Comparison of ENCODE assay signal across 9 mouse cellular contexts in genomic region chr12:29695194-29695593, GRCm38 (mm10).
DNase-seq lines count a peak whose midpoint lies in the region; ATAC-seq and TF ChIP-seq lines count a peak whose summit lies in the region.
"Had no signal": no experiment of that assay in that cellular context is flagged by ENCODE, and none has a peak within 500 bp of the region (broad histone marks: within the 10 kb centered on the region; RNA-seq: fewer than 3 reads in every experiment).

No protein-coding gene starts in this region.

- H3K36me3 ChIP-seq in heart, embryonic 12.5 days: no peaks in the 10 kb centered on the region
- H3K36me3 ChIP-seq in midbrain, postnatal 0 days (ENCODE audit: insufficient read depth, low read length): no peaks in the 10 kb centered on the region
- no peaks in the 10 kb centered on the region for H3K36me3 ChIP-seq in stomach, postnatal 0 days (ENCODE audit: control insufficient read depth, insufficient read depth, low read length)

- peaks cover 33% of the 10 kb centered on the region for H3K4me1 ChIP-seq in heart, embryonic 12.5 days (replicated peaks)
- H3K4me1 ChIP-seq in midbrain, postnatal 0 days (ENCODE audit: insufficient read depth, low read length): peaks cover 33% of the 10 kb centered on the region
- H3K4me1 ChIP-seq in stomach, postnatal 0 days (replicated peaks; ENCODE audit: control insufficient read depth, insufficient read depth): no peaks in the 10 kb centered on the region

- no peak overlapping the region for H3K4me3 ChIP-seq in heart, embryonic 12.5 days
- H3K4me3 ChIP-seq in midbrain, postnatal 0 days (ENCODE audit: low read depth, low read length): no peak overlapping the region
- H3K4me3 ChIP-seq in stomach, postnatal 0 days (ENCODE audit: low read depth, low read length): no peak overlapping the region

- WGBS in heart, embryonic 12.5 days: 32% methylated on average over 2 of the region's 2 CpGs
- WGBS in midbrain, postnatal 0 days: 33% methylated on average over 2 of the region's 2 CpGs
- WGBS in stomach, postnatal 0 days: 33% methylated on average over 2 of the region's 2 CpGs

- no peak for TF ChIP-seq CTCF in midbrain, postnatal 0 days (IDR thresholded peaks at IDR 0.05)
- TF ChIP-seq CTCF in stomach, postnatal 0 days (IDR thresholded peaks at IDR 0.05; ENCODE audit: low read depth): no peak

- H3K9me3 ChIP-seq in heart, embryonic 12.5 days (replicated peaks): no peaks in the 10 kb centered on the region
- H3K9me3 ChIP-seq in midbrain, postnatal 0 days (ENCODE audit: low read length): no peaks in the 10 kb centered on the region
- no peaks in the 10 kb centered on the region for H3K9me3 ChIP-seq in stomach, postnatal 0 days (ENCODE audit: control insufficient read depth, low read length)

- H3K9ac ChIP-seq in heart, embryonic 12.5 days: no peak overlapping the region
- H3K9ac ChIP-seq in midbrain, postnatal 0 days (replicated peaks; ENCODE audit: low read length, poor library complexity, severe bottlenecking): no peak overlapping the region
- H3K9ac ChIP-seq in stomach, postnatal 0 days (ENCODE audit: low read length): no peak overlapping the region

- no peak overlapping the region for H3K4me2 ChIP-seq in heart, embryonic 12.5 days
- no peak overlapping the region for H3K4me2 ChIP-seq in midbrain, postnatal 0 days (ENCODE audit: low read depth, low read length, poor library complexity, severe bottlenecking)
- no peak overlapping the region for H3K4me2 ChIP-seq in stomach, postnatal 0 days (replicated peaks; ENCODE audit: low read depth)

- no peak for ATAC-seq in heart, embryonic 12.5 days (ENCODE audit: insufficient number of reproducible peaks, low FRiP score)
- no peak for ATAC-seq in midbrain, postnatal 0 days (ENCODE audit: low FRiP score)
- ATAC-seq in stomach, postnatal 0 days (ENCODE audit: low FRiP score, low TSS enrichment): no peak

- H3K27ac ChIP-seq in heart, embryonic 12.5 days (ENCODE audit: poor library complexity, severe bottlenecking): peak overlapping the region; percentile 49
- H3K27ac ChIP-seq in midbrain, postnatal 0 days (ENCODE audit: low read depth, low read length): peak overlapping the region; percentile 57
- H3K27ac ChIP-seq in stomach, postnatal 0 days (replicated peaks): no peak overlapping the region

- DNase-seq in heart, adult 18-20 months: no peak
- DNase-seq in cerebellum, postnatal 25 days: peak; percentile 53 to 54
- peak; percentile 25 for DNase-seq in heart, postnatal 4 days
- DNase-seq in midbrain, postnatal 0 days (ENCODE audit: low spot score): peak; percentile 51
- no peak for DNase-seq in kidney, postnatal 10 days
- DNase-seq in stomach, postnatal 0 days (ENCODE audit: low spot score): no peak
- no peak for DNase-seq in thymus, postnatal 14 days
- DNase-seq: lung, postnatal 36 days had no signal

- H3K27me3 ChIP-seq in heart, embryonic 12.5 days (replicated peaks): no peaks in the 10 kb centered on the region
- no peaks in the 10 kb centered on the region for H3K27me3 ChIP-seq in midbrain, postnatal 0 days (ENCODE audit: insufficient read depth, low read length)
- no peaks in the 10 kb centered on the region for H3K27me3 ChIP-seq in stomach, postnatal 0 days (ENCODE audit: control insufficient read depth, insufficient read depth, low read length)

- TF ChIP-seq EP300 in stomach, postnatal 0 days (optimal IDR thresholded peaks at IDR 0.05): no peak

Comparison
In these comparisons a context has a peak if more than half of its experiments do, and no peak if none do; other contexts are left out.
1. DNase-seq: peak in cerebellum, postnatal 25 days (2 of 2), heart, postnatal 4 days (single experiment) and midbrain, postnatal 0 days (single experiment); none in heart, adult 18-20 months (0 of 2), kidney, postnatal 10 days (single experiment), stomach, postnatal 0 days (single experiment) and thymus, postnatal 14 days (single experiment).